Mouse (Mus musculus) retina, postnatal 1 day (tissue): ENCODE measurements at regions not wholly inside any gene's neighbourhood (a gene's known extent, or its start where the extent isn't known, plus 50 kb on each side); places are given as distances from the start of the nearest gene placed in this dataset.

ENCODE experiments used
- DNase-seq: peaks from one replicate; pipeline ENCODE4 v3.0.0-alpha.2; 2012

DNA sequence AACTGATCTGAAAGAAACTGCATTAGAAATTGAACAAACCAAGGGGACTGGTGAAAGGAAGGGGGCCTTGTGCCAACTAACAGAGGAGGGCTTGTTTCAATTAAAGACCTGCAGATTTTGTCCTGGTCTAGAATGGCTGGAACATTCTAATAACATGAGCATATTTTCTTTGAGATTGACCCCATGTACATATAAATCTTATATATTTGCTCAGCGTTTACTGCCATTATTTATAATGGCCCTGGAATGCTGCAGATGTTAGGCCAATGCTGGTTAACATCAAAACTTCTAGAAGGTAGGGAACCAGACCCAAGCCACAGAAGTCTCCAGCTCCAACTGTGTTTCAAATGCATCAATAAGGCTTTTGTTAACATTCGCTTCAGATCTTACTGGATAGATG is 326.4 kb downstream of the Tns1 start:
- DNase-seq: no peak

DNA sequence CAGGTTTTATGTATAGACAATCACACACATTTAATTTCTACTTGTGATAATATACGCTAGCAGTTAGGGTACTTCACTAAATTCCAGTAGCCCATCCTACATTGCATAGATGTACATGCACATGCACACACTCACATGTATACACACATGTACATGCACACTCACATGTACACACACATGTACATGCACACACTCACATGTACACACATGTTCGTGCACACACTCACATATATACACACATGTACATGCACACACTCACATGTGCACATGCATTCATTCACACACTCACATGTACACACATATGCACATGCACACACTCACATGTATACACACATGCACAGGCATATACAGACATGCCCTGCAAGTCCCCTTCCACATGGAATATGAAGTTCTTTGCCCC is 326.8 kb downstream of the Tns1 start:
- DNase-seq: no peak

DNA sequence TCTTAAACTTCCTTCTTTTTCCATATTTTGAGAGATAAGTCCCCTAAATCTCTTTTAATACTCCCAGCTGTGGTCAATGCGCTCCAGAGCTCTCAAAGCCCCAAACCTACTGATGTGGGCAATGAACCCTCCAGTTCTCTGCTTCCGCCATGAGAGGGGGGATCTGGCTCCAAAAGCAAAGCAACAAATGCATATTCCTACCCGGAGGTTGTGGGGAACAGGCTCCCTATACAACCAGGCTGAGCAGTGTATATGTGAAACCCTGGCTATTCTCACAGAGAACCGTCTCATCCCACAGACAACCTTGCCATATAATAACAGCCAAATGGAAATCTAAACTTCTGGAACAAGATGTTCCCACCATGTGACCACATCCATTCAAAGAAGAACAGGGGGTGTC is 330.4 kb downstream of the Tns1 start:
- DNase-seq: no peak

DNA sequence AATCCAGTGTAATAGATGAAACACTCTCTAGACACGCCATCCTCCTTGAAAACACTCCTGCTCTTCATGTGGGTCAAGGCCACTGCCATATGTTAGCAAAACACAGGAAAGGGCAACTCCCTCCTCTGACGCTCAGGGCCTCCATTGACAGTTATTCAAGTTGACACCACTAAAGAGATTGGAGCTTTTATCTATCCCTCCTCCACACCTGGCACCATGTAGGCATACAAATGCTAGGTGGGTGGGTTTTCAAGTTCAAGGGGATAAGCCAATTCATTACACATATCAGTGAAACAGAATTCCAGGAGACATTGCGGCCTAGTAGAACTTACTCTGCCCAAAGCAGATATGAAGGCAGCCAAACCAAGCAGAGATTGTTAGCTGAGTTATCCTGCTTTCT is 331.0 kb downstream of the Tns1 start:
- DNase-seq: peak; percentile 27

DNA sequence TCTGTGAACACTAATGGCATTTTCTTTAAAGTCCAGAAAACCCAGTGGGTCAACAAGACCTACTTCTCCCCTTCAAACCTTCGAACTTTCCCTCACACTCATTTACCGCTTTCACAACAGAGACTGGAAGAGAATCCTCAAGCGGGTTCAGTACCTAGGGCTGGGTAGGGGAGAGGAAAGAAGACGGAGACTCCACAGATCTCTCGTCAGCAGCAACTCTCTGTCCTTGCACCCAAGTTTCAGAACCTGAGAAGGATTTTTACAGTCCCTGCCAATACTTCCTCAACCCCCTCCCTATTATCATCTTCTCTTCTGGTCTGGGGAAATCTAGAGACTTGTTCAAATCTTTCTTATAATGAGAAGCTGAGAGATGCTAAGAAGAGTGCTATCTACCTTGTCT is 331.9 kb downstream of the Tns1 start:
- no peak for DNase-seq

DNA sequence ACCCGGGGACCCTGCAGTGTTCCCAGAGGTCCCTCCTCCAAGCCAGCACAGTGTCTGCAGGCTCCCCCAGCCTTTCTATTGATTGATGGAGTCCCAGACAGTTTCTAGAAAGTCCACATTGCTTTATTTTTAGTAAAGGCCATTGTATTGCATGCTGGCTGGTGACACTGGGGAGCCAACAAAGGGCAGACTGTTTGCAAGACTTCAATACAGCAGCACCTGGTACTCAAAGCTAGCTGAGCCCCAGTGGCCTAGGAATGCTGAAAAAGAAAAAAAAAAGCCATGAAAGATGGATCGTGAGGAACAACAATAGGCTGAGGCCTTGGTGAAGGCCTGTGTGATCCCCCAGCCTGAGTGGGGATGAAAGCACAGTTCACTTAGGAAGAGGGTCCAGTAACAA is 336.6 kb downstream of the Tns1 start:
- no peak for DNase-seq

DNA sequence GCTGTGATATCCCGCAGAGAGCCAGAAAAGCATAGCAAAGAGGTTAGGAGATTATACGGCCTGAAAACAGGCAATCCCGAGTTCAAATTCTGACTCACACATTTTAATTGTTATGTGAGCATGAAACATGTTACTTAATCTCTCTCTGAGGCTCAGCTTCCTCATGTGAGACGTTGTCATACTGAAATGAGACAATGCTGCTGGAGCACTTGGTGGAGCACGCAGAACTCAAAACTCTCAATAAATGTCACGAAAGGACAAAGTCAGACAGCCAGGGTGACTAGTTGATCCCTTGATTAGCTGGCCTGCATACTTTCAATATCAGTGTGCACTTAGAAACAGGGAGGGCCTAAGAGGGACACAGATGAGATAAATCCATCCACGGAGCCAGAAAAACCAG is 337.0 kb downstream of the Tns1 start:
- DNase-seq: no peak

DNA sequence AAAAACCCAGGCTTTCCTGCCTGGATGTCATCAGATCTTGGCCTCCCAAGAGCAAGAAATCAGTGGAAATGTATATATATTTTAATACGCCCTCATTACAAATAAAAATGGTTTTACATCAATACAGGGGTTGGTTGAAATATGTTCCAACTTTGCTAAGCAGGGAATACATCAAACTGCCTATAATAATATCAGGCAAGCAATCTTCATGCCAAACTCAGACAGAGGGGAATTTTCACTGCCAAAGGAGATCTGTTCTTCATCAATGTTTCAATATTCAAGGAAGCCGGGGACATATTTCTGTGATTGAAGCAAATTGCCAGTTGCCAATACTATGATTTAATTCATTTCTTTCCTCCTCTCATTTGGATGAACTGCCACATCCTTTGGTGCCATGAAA is 340.9 kb downstream of the Tns1 start:
- DNase-seq: no peak

DNA sequence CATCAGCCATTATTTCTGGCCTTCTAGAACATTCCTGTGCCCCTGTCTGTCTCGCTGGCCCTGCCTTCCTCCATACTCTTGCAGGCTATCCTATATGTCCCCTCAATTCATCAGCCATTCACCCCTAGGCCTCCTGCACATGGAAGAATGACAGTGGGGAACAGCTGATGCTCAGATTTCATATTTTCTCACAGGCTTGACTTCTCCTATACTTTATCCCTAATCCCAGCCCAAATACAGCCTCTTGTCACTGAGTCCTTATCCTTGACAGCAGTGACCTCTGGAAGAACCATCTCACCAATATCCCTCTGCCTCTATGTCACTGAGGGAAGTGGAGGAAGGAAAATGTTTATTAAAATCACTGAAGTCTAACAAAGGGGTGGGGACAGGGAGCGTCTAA is 341.4 kb downstream of the Tns1 start:
- DNase-seq: peak; percentile 27

DNA sequence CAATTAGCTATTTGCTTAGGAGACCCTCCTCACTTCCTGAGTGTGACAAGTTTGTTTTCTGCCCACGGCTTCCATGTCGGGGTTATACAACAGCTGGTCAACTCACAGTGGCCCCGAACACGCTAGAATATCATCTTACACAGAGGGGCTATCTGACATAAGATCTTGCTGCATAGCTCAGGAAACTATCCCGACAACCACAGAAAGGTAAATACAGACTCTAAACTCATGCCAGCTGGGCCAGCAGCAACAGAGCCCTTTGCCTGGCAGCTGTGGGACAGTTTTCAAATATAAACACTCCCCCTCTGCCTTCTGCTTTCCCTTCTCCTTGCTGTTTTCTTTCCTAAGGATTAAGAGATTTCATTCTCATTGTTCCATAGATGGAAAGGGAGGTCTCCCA is 352.5 kb downstream of the Tns1 start:
- no peak for DNase-seq

DNA sequence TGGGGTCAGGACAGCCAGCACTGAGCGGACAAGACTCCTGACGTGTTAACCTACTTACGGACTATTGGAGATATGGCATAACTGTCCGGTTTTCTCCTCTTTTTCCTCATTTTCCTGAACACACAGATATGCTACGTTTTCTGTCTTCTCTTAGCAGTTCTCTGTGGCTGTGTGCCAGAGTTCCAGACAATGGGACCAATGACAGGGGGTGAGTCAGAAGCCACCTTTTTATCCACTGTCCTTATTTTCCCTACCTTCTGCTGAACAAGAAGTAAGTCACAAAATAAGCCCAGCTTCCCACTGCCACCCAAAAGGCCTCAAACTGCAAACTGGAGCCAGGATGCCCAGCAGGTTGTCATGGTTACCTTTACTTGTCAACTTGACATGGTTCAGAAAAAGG is 353.6 kb downstream of the Tns1 start:
- no peak for DNase-seq

DNA sequence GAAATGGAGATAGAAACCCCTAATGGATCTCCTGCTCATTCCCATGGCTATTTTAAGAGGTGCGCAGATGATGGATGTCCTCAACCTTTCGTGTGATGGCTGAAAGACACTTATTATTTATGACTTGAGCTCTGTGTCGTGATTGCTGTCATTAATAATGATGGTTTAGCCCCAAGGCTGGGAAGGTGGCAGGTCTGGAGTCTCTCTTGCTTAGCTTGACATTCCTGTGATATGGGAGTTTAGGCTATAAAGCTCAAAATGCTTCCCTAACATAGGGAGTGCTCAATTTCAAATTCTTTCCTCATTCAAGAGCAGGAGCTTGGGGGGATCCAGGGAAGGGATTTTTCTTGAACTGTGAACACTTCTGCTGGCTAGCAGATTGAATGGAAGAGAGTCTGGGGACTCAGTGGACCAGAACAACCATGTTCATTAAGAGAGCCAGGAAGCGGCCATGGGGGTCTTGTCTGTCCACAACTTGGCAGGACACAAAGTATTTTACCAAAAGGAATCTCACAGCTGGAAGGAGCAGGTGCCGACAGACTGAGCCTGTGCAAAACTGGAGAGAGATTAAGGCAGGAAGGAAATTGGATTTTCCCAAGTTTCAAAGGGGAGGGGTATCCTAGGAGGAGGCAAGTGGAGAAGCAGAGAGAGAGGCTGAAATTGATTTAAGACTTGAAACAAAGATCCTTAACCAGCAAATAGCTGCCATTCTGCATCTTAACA is 359.5 kb downstream of the Tns1 start:
- no peak for DNase-seq

DNA sequence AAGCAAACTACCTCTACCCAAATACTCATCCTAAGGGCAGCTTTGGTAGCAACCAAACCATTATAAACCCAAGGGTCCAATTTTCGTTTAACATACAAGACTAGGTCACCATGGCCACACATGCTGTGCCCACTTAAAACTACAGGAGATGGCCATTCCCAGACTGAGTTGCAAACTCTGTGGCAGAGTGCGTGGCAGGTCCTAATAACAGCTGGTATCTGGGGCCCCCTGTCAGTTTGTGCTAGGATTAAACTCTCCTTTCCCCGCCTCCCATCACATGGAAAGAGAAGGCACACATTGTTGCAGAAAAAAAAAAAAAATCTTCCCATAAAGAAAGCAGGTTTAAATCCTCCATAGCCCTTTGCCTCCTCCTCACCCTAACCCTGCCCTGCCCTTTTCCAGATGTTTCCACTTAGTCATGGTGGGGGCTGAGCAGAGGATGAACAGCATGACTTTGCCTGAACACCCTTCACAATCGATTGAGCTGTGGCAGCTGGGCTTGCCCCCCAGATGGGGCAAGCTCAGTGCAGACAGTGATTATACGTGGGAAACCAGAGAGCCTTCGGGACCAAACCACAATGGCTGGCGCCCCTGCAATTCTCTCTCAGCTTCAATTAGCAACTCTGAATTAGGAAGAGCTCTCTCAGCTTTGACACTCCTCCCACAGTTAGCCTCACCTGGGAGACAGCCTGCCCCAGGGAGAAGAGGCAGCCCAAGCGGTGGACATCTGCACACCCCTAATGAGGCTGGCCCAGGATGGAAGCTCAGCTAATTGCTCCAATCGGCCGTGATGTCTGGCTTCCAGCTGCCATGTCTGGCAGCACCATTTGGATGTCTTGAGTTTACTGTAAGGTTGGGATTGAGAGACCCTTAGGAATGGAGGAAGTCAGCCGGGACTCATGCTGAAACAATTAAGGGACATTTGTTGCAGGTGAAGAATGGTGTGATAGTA is 365.9 kb downstream of the Tns1 start:
- peak; percentile 83 for DNase-seq

DNA sequence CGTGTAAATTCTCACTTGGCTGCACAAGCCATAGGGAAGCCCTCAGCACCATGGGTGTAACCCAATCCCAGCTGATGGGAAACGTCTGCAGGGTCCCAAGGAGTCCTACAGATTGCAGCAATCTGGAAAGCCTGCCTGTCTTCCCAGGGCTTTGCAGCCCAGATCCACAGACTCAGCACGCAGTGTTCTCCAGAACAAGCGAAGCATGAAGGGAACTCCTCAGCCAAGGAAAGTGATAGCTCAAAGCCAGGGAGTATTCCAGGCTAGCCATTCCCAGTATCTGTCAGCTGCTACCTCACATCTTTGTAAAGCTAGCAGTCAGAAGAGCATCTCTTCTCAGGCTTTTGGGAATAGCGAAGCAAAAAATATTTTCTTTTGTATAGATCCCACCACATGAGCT is 368.5 kb downstream of the Tns1 start:
- DNase-seq: no peak

DNA sequence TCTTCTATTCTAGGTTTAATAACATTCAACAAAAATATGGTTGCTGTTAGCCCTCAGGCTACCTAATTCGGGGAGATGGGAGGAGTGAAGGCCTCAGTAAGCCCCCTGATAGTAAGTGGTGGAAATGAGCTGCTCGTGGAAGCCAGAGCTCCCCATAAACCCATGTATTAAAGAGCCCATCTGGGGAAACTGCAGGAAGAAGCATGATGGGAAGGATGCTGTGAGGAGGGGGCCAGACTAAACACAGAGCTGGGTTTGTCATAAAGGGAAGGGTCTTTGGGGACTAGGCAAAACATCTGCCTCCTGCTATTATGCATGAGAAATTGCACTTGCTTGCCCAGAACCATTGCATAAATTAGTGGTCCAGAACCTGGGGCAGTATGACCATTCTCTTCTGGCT is 369.3 kb downstream of the Tns1 start:
- no peak for DNase-seq

DNA sequence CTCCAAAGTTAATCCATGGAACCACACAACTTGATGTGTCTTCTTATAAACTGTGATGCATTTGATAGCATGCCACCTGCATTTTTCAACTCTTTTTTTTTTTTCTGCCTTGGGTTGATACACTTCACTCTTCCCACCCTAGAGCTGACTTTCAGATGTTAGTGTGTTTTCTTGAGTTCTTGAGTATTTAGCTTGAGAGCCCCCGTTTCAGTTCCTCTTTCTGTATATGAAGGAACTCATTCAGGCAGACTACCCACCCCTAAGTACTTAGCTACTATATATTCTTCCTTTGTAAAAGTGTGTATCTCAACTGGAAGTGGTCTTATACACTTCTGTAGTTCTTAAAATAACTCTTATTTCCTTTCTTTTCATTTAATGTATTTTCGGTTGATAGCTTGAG is 371.1 kb downstream of the Tns1 start:
- DNase-seq: no peak

DNA sequence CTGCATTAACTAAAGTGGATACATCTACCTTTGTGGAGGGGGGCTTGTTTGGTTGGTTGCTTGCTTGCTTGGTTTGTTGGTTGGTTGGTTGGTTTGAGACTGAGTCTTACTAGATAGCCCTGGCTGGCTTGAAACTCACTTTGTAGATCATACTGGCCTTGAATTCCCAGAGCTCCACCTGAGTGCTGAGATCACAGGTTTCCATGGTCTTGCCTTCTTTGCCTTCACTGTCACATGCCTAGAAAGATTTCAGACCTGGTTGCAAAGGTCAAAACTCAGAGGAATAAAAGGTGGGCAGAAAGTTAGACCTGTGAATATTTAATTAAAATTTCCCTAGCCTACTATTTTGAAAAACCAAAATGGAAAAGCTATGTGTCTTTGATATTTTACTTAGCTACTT is 375.5 kb downstream of the Tns1 start:
- no peak for DNase-seq

DNA sequence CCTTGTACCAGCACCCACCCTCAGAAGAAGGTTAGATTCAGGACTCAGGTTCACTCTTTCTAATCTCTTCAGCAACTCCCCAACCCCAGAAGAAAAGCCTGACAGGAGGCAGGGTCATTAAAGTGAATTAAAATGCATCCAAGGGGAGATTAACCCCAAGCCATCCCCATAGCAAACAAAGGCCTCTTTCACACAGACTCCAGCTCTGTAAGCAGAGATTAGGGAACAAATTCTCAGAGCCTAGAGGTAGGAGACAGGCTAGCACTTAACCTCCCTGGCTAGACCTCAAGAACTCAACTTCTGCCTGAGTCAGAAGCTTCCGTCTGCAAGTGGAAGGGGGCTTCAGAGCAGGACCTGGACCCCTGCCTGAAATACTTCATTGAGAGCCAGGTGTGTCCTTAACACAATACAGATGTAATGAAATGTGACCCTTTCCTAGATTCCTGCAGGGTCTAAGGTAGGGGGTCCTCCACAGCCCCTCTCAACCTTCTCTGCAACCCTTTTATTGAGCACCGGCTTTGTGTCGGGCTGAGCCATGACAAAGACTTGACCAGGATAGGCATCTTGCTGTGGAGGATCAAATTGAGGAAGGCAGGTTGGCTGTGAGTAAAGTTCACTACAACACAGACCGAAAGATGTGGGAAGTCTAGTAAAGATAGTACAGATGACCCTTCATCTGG is 379.6 kb downstream of the Tns1 start:
- DNase-seq: peak; percentile 75

DNA sequence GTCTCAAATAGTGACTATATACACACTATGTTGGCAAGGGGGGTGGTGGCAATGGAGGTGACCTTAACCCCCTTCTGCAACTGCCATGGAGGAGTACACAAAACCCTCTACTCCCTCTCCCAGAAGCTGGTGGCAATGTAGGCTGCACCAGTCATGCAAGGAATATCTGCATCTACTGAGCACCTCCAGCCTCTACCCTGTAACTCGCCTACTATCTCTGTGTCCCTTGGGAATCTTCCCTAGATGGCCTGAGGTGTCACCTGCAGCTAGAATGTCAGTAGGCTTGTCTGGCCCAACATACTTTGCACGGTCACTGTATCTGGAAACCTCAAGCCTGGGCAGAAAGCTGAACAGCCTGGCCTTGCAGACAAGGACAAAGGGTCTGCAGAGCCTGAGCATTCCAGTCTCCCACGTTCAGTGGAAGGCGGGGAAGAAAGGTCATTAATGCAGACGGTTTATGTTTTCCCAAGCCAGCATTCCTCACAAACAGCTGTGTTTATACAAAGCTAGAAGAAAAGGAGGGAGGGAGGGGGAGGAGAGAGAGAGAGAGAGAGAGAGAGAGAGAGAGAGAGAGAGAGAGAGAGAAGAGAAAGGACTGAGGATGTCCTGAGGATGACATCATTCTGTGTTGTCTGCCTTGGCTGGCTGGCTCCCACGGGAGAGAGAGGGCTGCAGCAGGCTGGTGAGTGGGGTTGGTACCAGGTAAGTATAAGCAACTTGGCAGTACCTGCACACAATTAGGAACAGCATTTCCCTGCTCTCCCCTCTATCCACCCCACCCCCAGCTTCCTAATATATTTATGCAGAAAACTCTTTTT is 380.3 kb downstream of the Tns1 start:
- DNase-seq: peak; percentile 83

DNA sequence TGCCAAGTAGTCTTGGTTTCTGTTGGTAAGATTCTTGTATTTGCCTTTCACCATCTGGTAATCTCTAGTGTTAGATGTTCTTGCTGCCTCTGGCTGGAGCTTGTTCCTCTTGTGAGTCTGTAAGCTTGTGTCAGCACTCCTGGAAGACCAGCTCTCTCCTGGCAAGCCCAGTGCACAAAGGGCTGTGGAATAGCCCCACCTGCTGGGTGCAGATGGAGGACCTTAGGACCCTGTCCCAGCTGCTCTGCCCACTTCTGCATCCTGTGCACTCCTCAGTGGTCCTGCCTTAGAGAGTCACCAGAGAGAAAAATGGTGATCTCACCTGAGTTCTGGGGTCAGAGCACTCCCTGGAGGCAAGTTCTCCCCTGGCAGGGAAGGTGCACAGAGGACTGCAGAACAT is 387.2 kb downstream of the Tns1 start:
- peak; percentile 6 for DNase-seq

DNA sequence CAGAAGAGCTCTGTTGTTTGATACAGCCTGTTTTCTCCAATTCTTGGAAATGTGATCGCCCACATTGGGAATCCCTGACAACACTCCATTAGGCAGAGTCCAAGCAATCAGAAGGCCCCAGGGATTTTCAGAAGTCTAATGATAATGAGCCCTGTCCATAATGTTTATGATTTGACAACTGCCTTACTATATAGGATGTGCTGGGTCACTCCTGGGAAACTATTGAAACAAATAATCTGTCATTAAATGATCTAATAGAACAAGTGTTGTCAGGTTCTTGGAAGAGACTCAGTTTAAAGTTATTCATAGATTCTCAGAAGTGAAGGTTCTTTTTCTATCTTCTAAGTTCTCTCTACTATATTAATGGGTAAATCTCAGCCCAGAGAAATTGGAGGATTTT is 395.9 kb downstream of the Tns1 start:
- no peak for DNase-seq

DNA sequence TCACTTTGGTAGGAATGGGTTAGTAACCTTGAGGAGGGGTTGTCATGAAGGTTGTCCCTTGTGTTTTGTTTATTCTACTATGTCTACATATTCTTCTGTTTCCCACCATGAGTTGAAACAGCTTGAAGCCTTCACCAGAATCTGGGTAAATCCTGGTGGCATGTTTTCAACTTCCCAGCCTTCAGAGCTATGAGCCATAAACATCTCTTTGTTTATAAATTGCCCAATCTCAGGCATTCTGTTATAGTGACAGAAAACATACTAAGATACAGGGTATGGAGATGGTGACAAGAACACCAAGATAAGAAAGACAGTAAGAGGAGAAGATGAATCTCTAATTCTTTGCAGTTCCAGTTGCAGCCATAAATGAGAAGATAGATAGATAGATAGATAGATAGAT is 396.5 kb downstream of the Tns1 start:
- DNase-seq: no peak

DNA sequence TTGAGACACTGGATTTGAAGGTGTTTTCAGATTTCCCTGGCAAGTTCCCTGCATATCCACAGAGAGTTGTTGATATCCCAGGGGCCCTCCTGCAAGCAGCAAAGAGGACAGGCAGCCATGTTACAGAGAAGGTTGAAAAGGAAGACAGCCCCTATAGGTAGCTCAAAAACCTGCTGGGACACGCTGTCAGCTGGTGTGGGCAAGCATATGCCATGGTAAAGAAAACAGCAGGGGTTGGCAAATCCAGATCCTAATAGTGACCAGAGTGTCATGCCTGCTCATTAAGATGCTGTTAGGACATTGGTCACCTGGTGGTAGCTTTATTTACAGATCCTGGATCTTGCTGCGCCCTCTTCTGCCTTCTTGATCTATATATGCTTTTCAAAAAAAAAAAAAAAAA is 397.6 kb downstream of the Tns1 start:
- DNase-seq: no peak
